Mouse (Mus musculus) kidney, postnatal 36 days (tissue): ENCODE results near the gene Rnf181.
A peak's percentile ranks its signal among the peaks of the same experiment; 100 is the strongest.

Experiments
- DNase-seq, 2 experiments: peaks; one replicate each; pipeline ENCODE4 v3.0.0; 2021 to 2022; ENCODE audit warnings: mixed read lengths in 2 of 2

Rnf181 gene

GRCm38 (mm10) chr6:72383952-72384351 lies 17.2 kb upstream of the Rnf181 start:
- no peak for DNase-seq

GRCm38 (mm10) chr6:72383142-72383820 lies 16.5 kb upstream of the Rnf181 start:
- no peak for DNase-seq

GRCm38 (mm10) chr6:72382494-72382893 lies 15.7 kb upstream of the Rnf181 start:
- no peak for DNase-seq

GRCm38 (mm10) chr6:72380131-72380770 lies 13.5 kb upstream of the Rnf181 start, which contains the start of gene Vamp5:
Gene Vamp5 (minus strand): TSS chr6:72380468.
- DNase-seq: peak; percentile 90 to 94

- DNase-seq: peak; percentile 54 to 58
Measured at GRCm38 (mm10) chr6:72379377-72380130, 12.8 kb upstream of the Rnf181 start.

- DNase-seq: no peak
Measured at GRCm38 (mm10) chr6:72378510-72379234, 11.9 kb upstream of the Rnf181 start.

GRCm38 (mm10) chr6:72374820-72375563 lies 8.2 kb upstream of the Rnf181 start:
- no peak for DNase-seq

GRCm38 (mm10) chr6:72374206-72374605 lies 7.5 kb upstream of the Rnf181 start:
- no peak for DNase-seq

GRCm38 (mm10) chr6:72373184-72373583 lies 6.4 kb upstream of the Rnf181 start:
- DNase-seq: peak; percentile 59 to 76

GRCm38 (mm10) chr6:72371571-72371970 lies 4.8 kb upstream of the Rnf181 start:
- DNase-seq: no peak

GRCm38 (mm10) chr6:72371147-72371546 lies 4.4 kb upstream of the Rnf181 start:
- peak; percentile 62 to 77 for DNase-seq

- peak in 1 of 2 experiments; percentile 39 for DNase-seq
Measured at GRCm38 (mm10) chr6:72370091-72370490, 3.3 kb upstream of the Rnf181 start.

- no peak for DNase-seq
Measured at GRCm38 (mm10) chr6:72369557-72369956, 2.8 kb upstream of the Rnf181 start.

GRCm38 (mm10) chr6:72367460-72367974 lies 761 bp upstream of the Rnf181 start:
- no peak for DNase-seq

GRCm38 (mm10) chr6:72366304-72366703 lies 452 bp downstream of the Rnf181 start:
- DNase-seq: no peak

- peak; percentile 43 to 59 for DNase-seq
Measured at GRCm38 (mm10) chr6:72364985-72365384, 1.8 kb downstream of the Rnf181 start.

GRCm38 (mm10) chr6:72364009-72364408 lies 2.7 kb downstream of the Rnf181 start:
- DNase-seq: peak in 1 of 2 experiments; percentile 54

GRCm38 (mm10) chr6:72362132-72363028 lies 4.4 kb downstream of the Rnf181 start:
- DNase-seq: peak; percentile 94 to 98

GRCm38 (mm10) chr6:72361121-72361551 lies 5.6 kb downstream of the Rnf181 start:
- peak in 1 of 2 experiments; percentile 39 for DNase-seq

- peak; percentile 79 to 80 for DNase-seq
Measured at GRCm38 (mm10) chr6:72360599-72360935, 6.2 kb downstream of the Rnf181 start.
